Mouse (Mus musculus): ENCODE data around the gene Scn1b. TPM values are rescaled to one million over a fixed set of nuclear protein-coding genes. Genes with fewer than 3 reads are reported as not detected.

The Scn1b gene
- polyA plus RNA-seq, 1 experiment from 2014 or later = 2.7 TPM

DNA sequence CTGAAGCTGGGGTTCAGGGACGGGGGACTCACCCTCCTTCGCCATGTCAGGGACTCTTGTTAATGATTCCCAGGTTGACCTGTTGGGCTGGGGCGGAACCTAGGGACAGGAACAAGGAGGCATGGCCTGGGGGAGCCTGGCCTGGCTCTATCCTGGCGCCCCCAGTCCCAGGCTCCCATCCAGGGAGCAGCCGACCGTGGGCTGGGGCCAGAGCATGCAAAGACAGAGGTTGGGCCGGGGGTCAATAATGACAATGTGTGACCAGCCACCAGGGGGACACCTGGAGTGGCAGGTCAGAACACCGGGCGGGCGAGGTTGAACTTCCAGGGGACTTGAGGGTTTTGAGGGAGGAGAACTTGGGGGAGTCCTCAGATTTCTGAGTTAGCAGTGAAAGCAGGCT lies 12.2 kb downstream of the Scn1b start:
- H3K9me3 ChIP-seq (ENCODE audit: control insufficient read depth) = no peaks in the 10 kb centered on the region
- peak; percentile 26; the same call in 1 of the 2 replicates for ATAC-seq
- H3K4me3 ChIP-seq (ENCODE audit: low read depth, low read length) = peak overlapping the region; percentile 38
- H3K4me1 ChIP-seq (replicated peaks; ENCODE audit: control insufficient read depth, insufficient read depth, low read length) = 0 out of 2 replicates have a peak, but pooled peaks cover 7% of the 10 kb centered on the region
- peak overlapping the region; percentile 46 for H3K9ac ChIP-seq (ENCODE audit: low read depth, low read length)
- no peaks in the 10 kb centered on the region for H3K36me3 ChIP-seq (ENCODE audit: control insufficient read depth, insufficient read depth)
- no peaks in the 10 kb centered on the region for H3K27me3 ChIP-seq (replicated peaks; ENCODE audit: control insufficient read depth, insufficient read depth, low read length)
- H3K4me2 ChIP-seq (replicated peaks; ENCODE audit: low read depth) = peak overlapping the region; percentile 71
- 31% methylated on average over 10 of the region's 10 CpGs for WGBS
- peak overlapping the region; percentile 28; the same call in 1 of the 2 replicates for H3K27ac ChIP-seq (ENCODE audit: low read depth, low read length)
- peak; percentile 60 for TF ChIP-seq CTCF (IDR thresholded peaks at IDR 0.05; ENCODE audit: low read depth)

DNA sequence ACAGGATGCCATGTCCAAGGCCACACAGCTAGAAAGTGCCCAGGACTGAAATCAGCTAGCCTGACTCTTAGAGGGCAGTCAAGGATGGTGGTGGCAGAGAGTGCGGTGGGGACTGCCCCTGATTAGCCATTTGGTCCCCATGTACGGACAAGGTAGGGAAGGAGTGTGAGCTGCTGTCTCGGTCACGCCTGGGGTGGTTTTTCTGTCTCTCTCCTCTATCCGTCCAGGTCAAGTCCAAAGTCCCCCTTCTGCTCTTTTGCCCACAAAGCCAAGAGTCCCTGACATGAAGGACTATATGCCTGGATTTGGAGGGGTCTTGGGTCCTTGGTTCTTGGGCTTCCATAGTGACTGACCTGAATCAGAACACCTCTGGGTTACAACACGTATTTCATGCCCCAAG lies 13.0 kb downstream of the Scn1b start:
- H3K9ac ChIP-seq (ENCODE audit: low read depth, low read length) = no peak overlapping the region
- 65% methylated on average over 6 of the region's 6 CpGs for WGBS

DNA sequence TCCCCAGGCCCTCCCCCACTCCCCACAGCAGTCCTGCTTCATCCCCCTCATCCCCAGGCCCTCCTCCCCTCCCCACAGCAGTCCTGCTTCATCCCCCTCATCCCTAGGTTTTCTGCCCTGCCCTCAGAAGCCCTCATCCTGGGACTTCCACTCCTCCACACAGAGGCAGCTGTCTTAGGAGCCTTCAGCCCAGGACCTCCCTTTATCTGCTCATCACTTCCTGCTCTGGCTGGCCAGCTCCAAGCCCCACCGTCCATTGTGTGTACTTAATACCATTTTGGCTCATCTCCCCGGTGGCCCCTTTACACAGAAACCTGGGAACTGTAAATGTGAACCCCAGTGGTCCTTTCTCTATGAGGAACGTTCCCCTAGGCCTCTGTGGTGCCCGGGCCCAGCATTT lies 14.8 kb downstream of the Scn1b start:
- no peak for ATAC-seq
- Histone ChIP-seq H3K9me3 (ENCODE audit: control insufficient read depth) (no peaks in the 10 kb centered on the region), H3K36me3 (ENCODE audit: control insufficient read depth, insufficient read depth) (no peaks in the 10 kb centered on the region), H3K27me3 (replicated peaks; ENCODE audit: control insufficient read depth, insufficient read depth, low read length) (no peaks in the 10 kb centered on the region), H3K4me1 (replicated peaks; ENCODE audit: control insufficient read depth, insufficient read depth, low read length) (0 out of 2 replicates have a peak, but pooled peaks cover 7% of the 10 kb centered on the region), H3K4me2 (replicated peaks; ENCODE audit: low read depth) (no peak overlapping the region), H3K9ac (ENCODE audit: low read depth, low read length) (no peak overlapping the region), H3K4me3 (ENCODE audit: low read depth, low read length) (no peak overlapping the region), H3K27ac (ENCODE audit: low read depth, low read length) (no peak overlapping the region)
- 41% methylated on average over 4 of the region's 4 CpGs for WGBS
- no peak for TF ChIP-seq CTCF (IDR thresholded peaks at IDR 0.05; ENCODE audit: low read depth)

More for the DNA sequence above, 13.0 kb downstream of the Scn1b start:
- H3K9me3 ChIP-seq (ENCODE audit: control insufficient read depth) = no peaks in the 10 kb centered on the region
- no peak for ATAC-seq
- no peaks in the 10 kb centered on the region for H3K36me3 ChIP-seq (ENCODE audit: control insufficient read depth, insufficient read depth)
- H3K27ac ChIP-seq (ENCODE audit: low read depth, low read length) = no peak overlapping the region
- no peaks in the 10 kb centered on the region for H3K27me3 ChIP-seq (replicated peaks; ENCODE audit: control insufficient read depth, insufficient read depth, low read length)
- no peak for TF ChIP-seq CTCF (IDR thresholded peaks at IDR 0.05; ENCODE audit: low read depth)
- H3K4me1 ChIP-seq (replicated peaks; ENCODE audit: control insufficient read depth, insufficient read depth, low read length) = 0 out of 2 replicates have a peak, but pooled peaks cover 7% of the 10 kb centered on the region
- H3K4me3 ChIP-seq (ENCODE audit: low read depth, low read length) = no peak overlapping the region
- H3K4me2 ChIP-seq (replicated peaks; ENCODE audit: low read depth) = peak overlapping the region; percentile 71

DNA sequence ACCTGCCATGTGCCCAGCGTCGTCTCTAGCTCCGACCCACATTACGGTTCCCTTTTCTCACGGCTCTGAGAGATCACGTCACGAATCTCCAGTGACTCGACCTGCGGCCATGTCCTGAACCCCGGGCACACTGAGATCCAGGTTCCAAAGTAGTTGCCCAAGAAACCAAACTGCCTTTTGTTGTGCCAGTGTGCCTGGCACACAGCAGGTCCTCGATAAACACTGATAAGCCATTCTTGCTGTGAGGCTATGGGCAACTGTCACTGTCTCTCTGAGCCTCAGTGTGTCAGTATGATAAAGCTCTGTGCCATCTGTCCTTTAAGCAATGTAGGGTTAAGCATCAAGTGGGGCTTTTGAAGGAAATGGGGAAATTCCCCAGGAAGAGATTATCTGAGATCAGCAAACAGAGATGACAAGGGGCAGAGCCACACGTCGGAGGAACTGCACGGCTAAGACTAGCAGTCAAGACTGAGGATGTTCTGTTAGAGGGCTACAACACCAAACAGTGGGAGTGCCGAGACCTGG lies 15.9 kb downstream of the Scn1b start:
- 73% methylated on average over 15 of the region's 15 CpGs for WGBS
- 0 out of 2 replicates have a peak, but pooled peaks cover 6% of the 10 kb centered on the region for H3K4me1 ChIP-seq (replicated peaks; ENCODE audit: control insufficient read depth, insufficient read depth, low read length)
- no peak overlapping the region for H3K4me3 ChIP-seq (ENCODE audit: low read depth, low read length)
- H3K9ac ChIP-seq (ENCODE audit: low read depth, low read length) = no peak overlapping the region
- no peaks in the 10 kb centered on the region for H3K36me3 ChIP-seq (ENCODE audit: control insufficient read depth, insufficient read depth)
- H3K27me3 ChIP-seq (replicated peaks; ENCODE audit: control insufficient read depth, insufficient read depth, low read length) = no peaks in the 10 kb centered on the region
- H3K4me2 ChIP-seq (replicated peaks; ENCODE audit: low read depth) = no peak overlapping the region
- ATAC-seq = no peak
- no peak for TF ChIP-seq CTCF (IDR thresholded peaks at IDR 0.05; ENCODE audit: low read depth)
- H3K9me3 ChIP-seq (ENCODE audit: control insufficient read depth) = no peaks in the 10 kb centered on the region
- H3K27ac ChIP-seq (ENCODE audit: low read depth, low read length) = no peak overlapping the region

- no peak for ATAC-seq
- WGBS = 90% methylated on average over 5 of the region's 5 CpGs
- no peak overlapping the region for H3K27ac ChIP-seq (ENCODE audit: low read depth, low read length)
These were observed 17.0 kb downstream of the Scn1b start for GRCm38 (mm10) chr7:31109796-31110195.

DNA sequence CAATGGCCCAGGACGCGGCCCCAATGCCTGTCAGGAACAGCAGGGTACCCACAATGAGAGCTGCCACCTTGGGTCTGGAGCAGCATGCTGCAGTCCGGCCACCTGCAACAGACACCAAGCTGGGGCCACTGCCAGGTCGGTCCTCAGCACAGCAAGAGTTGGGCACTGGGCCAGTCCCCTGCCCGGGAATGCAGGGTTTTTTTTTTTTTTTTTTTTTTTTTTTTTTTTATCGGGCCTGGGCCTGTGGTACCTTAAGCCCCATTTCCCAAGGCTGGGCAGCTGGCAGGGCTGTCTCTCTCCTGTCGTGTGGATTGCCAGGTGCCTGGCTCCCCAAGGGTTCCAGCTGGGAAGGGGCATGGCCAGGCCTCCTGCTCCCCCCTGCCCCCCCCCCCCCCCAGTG lies 17.7 kb downstream of the Scn1b start:
- no peaks in the 10 kb centered on the region for H3K9me3 ChIP-seq (ENCODE audit: control insufficient read depth)
- no peak overlapping the region for H3K27ac ChIP-seq (ENCODE audit: low read depth, low read length)
- WGBS = 46% methylated on average over 7 of the region's 7 CpGs
- no peak for ATAC-seq
- H3K4me2 ChIP-seq (replicated peaks; ENCODE audit: low read depth) = no peak overlapping the region
- no peak for TF ChIP-seq CTCF (IDR thresholded peaks at IDR 0.05; ENCODE audit: low read depth)
- no peak overlapping the region for H3K9ac ChIP-seq (ENCODE audit: low read depth, low read length)
- no peaks in the 10 kb centered on the region for H3K36me3 ChIP-seq (ENCODE audit: control insufficient read depth, insufficient read depth)
- no peaks in the 10 kb centered on the region for H3K4me1 ChIP-seq (replicated peaks; ENCODE audit: control insufficient read depth, insufficient read depth, low read length)
- H3K4me3 ChIP-seq (ENCODE audit: low read depth, low read length) = no peak overlapping the region
- no peaks in the 10 kb centered on the region for H3K27me3 ChIP-seq (replicated peaks; ENCODE audit: control insufficient read depth, insufficient read depth, low read length)

More at GRCm38 (mm10) chr7:31109796-31110195, 17.0 kb downstream of the Scn1b start:
- H3K4me3 ChIP-seq (ENCODE audit: low read depth, low read length) = no peak overlapping the region
- H3K27me3 ChIP-seq (replicated peaks; ENCODE audit: control insufficient read depth, insufficient read depth, low read length) = no peaks in the 10 kb centered on the region
- no peak overlapping the region for H3K4me2 ChIP-seq (replicated peaks; ENCODE audit: low read depth)
- no peaks in the 10 kb centered on the region for H3K36me3 ChIP-seq (ENCODE audit: control insufficient read depth, insufficient read depth)
- TF ChIP-seq CTCF (IDR thresholded peaks at IDR 0.05; ENCODE audit: low read depth) = no peak
- no peaks in the 10 kb centered on the region for H3K9me3 ChIP-seq (ENCODE audit: control insufficient read depth)
- no peak overlapping the region for H3K9ac ChIP-seq (ENCODE audit: low read depth, low read length)
- H3K4me1 ChIP-seq (replicated peaks; ENCODE audit: control insufficient read depth, insufficient read depth, low read length) = no peaks in the 10 kb centered on the region

All from intestine, postnatal 0 days (tissue).